Mouse (Mus musculus) liver, embryonic 14.5 days (tissue): ENCODE measurements around the gene Plekhh3.

ENCODE experiments used
- CTCF ChIP-seq: IDR thresholded peaks from 2 replicates; pipeline ENCODE4 v1.5.1; 2016; ENCODE audit warnings: antibody characterized with exemption, low read depth, control low read depth
- EP300 ChIP-seq: IDR thresholded peaks from 2 replicates; pipeline ENCODE4 v1.6.1; 2016; ENCODE audit warnings: antibody characterized with exemption, low read depth

GRCm38 (mm10) chr11:101130056-101130756, 40.9 kb downstream of the Plekhh3 start:
- TF ChIP-seq CTCF (no peak), EP300 (no peak)
